Mouse (Mus musculus): ENCODE data around the gene Syncrip. TPM values are rescaled to one million over a fixed set of nuclear protein-coding genes. Genes with fewer than 3 reads are reported as not detected.
"Not testable (repeated sequence)": the region's sequence is repeated elsewhere in the genome, so short reads cannot be mapped to it uniquely, and the experiment has no call there.

Gene Syncrip
- polyA plus RNA-seq, 1 experiment from 2014 or later, result 153 TPM

DNA sequence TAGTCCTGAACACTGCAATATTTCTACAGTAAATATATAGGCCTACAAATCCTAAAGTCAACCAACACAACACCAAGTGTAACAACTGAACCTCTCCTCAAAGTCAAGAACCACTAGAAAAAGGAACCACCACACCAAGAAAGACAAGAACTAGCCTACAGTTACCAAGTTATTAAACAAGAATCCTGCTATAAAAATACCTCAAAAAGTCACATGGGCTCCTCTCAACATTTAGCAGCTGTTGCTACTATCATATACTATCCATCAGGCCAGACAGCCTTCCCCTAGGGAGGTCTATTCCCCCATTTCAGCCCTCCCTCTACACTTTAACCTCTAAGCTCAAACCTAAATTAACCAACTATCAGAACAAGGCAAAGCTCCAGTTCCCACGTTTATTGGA is 2.3 kb downstream of the Syncrip start:
- Histone ChIP-seq H3K4me1 (peaks cover 17% of the 10 kb centered on the region), H3K4me3 (replicated peaks) (peak overlapping the region; percentile 100), H3K27ac (no peak overlapping the region), H3K36me3 (replicated peaks) (peaks cover 20% of the 10 kb centered on the region), H3K4me2 (peak overlapping the region; percentile 68), H3K9ac (peak overlapping the region; percentile 99), H3K9me3 (no peaks in the 10 kb centered on the region), H3K27me3 (peaks cover 6% of the 10 kb centered on the region; the same call in 1 of the 2 replicates)
- ATAC-seq (ENCODE audit: low FRiP score), result no peak
- WGBS, result 13% methylated on average over 1 of the region's 1 CpGs

DNA sequence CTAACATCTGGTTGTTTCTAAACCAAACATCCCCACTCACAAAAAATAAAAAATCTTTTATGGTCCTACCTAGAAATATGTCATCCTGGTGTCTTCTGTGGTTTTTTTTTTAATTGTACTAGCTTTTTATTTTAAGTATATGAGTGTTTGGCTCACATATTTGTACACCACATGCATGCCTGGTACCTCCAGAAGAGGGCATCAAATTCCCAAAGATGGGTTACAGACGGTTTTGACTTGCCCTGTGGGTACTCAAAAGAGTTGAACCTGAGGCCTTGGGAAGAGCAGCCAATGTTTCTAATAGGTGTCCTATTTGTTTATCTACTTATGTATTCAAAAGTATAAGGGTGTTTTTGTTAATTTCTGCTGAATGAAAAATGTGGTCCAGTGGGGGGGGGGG is 6.2 kb downstream of the Syncrip start:
- peaks cover 44% of the 10 kb centered on the region for H3K36me3 ChIP-seq (replicated peaks)
- H3K4me3 ChIP-seq (replicated peaks), result no peak overlapping the region
- ATAC-seq (ENCODE audit: low FRiP score), result no peak
- H3K27me3 ChIP-seq, result no peaks in the 10 kb centered on the region
- no peak overlapping the region for H3K9ac ChIP-seq
- H3K4me2 ChIP-seq, result no peak overlapping the region
- no peaks in the 10 kb centered on the region for H3K9me3 ChIP-seq
- H3K27ac ChIP-seq, result no peak overlapping the region
- H3K4me1 ChIP-seq, result peaks cover 6% of the 10 kb centered on the region
- 25% methylated on average over 1 of the region's 1 CpGs for whole genome bisulfite sequencing

DNA sequence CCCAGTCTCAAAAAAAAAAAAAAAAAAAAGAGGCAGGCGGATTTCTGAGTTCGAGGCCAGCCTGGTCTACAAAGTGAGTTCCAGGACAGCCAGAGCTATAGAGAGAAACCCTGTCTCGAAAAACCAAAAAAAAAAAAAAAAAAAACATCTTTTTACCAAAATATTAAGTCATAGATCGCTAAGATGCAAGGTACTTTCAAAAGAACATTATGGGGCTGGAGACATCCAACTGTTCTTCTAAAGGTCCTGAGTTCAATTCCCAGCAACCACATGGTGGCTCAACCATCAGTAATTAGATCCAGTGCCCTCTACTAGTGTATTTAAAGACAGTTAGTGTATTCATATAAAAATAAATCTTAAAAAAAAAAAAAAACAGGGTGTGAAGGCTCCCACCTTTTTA is 21.4 kb downstream of the Syncrip start:
- 71% methylated on average over 3 of the region's 4 CpGs for WGBS
- H3K27ac ChIP-seq; ATAC-seq (ENCODE audit: low FRiP score); H3K4me3 ChIP-seq (replicated peaks); H3K9me3 ChIP-seq; H3K4me2 ChIP-seq; H3K4me1 ChIP-seq; H3K27me3 ChIP-seq; H3K9ac ChIP-seq: not testable (repeated sequence)
- H3K36me3 ChIP-seq (replicated peaks), result peaks cover 46% of the 10 kb centered on the region

DNA sequence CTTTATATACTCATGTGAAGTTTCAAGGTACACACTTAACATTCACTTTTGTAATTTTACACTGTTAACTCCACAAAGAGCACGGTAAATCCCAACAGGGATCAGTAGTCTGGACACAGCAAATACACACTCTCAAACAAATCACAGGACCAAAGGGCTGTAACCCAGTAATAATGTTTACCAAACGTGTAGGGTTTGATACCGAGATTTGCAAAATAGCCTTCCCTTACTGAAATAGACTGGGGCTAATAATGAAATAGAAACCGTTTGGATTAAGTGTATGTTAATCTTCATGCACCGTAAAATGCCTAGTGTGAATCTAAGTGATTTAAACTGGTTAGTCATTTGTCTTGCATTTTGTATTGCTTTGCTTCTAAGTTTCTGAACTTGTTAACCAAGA is 42.4 kb downstream of the Syncrip start:
- Histone ChIP-seq H3K4me3 (replicated peaks) (no peak overlapping the region), H3K36me3 (replicated peaks) (peaks cover 4% of the 10 kb centered on the region), H3K4me2 (peak overlapping the region; percentile 86; the same call in 1 of the 2 replicates), H3K27ac (no peak overlapping the region), H3K27me3 (no peaks in the 10 kb centered on the region), H3K9ac (no peak overlapping the region), H3K4me1 (peaks cover 4% of the 10 kb centered on the region; the same call in 1 of the 2 replicates), H3K9me3 (no peaks in the 10 kb centered on the region)
- 35% methylated on average over 5 of the region's 5 CpGs for WGBS
- ATAC-seq (ENCODE audit: low FRiP score), result no peak

DNA sequence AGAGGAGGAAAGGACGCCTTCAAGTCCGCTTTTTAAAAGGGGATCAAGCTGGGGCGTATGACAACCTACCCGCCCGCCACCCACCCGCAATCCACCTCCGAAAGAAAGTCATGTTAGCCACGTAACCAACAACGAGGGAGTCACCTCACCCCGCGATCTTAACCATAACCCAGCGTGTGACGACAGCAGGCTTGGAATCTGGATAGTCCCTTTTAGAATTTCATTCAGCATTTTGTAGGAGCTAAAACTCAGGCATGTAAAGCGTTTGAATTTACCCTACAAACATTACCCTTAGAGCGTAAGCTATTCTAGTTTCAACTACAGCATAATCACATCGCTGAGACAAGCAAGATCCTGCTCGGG is 43.2 kb downstream of the Syncrip start:
- H3K9ac ChIP-seq, result peak overlapping the region; percentile 80
- H3K4me2 ChIP-seq, result peak overlapping the region; percentile 86
- H3K4me3 ChIP-seq (replicated peaks), result peak overlapping the region; percentile 64
- peaks cover 4% of the 10 kb centered on the region; the same call in 1 of the 2 replicates for H3K4me1 ChIP-seq
- no peaks in the 10 kb centered on the region for H3K9me3 ChIP-seq
- H3K36me3 ChIP-seq (replicated peaks), result no peaks in the 10 kb centered on the region
- peak overlapping the region; percentile 84 for H3K27ac ChIP-seq
- peak; percentile 2; the same call in 1 of the 2 replicates for ATAC-seq (ENCODE audit: low FRiP score)
- under 1% methylated on average over 17 of the region's 17 CpGs for WGBS
- no peaks in the 10 kb centered on the region for H3K27me3 ChIP-seq

DNA sequence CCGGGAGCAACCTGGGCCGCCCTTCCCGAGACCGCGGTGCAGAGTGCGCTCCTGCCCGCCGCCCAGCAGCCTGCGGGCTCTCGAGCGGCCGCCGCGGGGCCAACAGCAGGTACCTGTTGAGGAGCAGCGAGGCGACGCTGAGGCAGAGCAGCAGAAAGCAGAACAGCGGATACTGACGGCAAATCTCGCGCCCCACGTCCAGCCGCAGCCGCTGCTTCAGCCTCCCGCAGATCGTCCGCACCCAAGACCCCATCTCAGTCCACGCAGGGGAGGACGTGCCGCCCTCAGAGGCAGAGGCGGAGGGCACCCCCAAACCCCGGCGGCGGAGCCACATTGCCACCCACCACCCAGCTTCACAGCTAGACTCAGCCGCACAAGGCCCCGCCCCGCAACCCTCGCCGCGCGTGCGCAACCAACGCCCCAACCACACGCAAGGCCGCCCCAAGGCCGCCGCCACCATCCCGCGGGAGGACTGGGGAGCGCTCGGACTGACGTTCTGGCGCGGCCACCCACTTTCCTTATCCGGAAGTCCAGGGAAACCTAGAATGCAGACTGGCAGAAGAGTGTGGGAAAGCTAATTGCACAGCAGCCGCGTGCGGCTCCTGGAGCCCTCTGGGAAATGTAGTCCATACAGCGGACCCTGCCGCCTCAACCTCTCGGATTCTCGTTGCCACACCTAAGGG is 43.7 kb downstream of the Syncrip start, which contains the start of gene Snx14:
TSS of gene Snx14 (minus strand) at position 404 of the 683 bp plus-strand sequence.
- WGBS, result under 1% methylated on average over 61 of the region's 62 CpGs
- Histone ChIP-seq H3K4me2 (peak within 1 kb of the TSS; percentile 86), H3K36me3 (replicated peaks) (no peaks in the 10 kb centered on the region), H3K9me3 (no peaks in the 10 kb centered on the region), H3K4me3 (replicated peaks) (peak within 1 kb of the TSS; percentile 64), H3K9ac (peak within 1 kb of the TSS; percentile 80), H3K4me1 (peaks cover 4% of the 10 kb centered on the region; the same call in 1 of the 2 replicates), H3K27ac (peak within 1 kb of the TSS; percentile 84), H3K27me3 (no peaks in the 10 kb centered on the region)
- ATAC-seq (ENCODE audit: low FRiP score), result peak; percentile 98

DNA sequence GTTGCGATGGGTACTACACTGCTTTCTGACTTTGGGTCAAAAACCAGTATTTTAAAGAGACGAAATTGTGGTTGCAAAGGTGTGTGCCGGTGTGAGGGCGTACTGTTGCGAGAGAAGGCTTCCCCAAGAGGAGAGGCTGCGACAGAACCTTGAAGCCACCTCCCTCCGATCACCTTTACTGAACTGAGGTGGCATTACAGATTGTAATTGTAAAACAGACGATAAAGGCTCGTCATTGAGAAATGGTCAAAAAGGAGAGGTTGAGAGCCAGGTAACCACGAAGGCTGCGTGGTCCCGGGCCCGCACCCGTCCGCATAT is 44.2 kb downstream of the Syncrip start:
- H3K4me3 ChIP-seq (replicated peaks), result peak overlapping the region; percentile 64
- peak overlapping the region; percentile 84 for H3K27ac ChIP-seq
- H3K4me1 ChIP-seq, result peaks cover 4% of the 10 kb centered on the region; the same call in 1 of the 2 replicates
- 2% methylated on average over 15 of the region's 15 CpGs for WGBS
- no peaks in the 10 kb centered on the region for H3K27me3 ChIP-seq
- no peaks in the 10 kb centered on the region for H3K9me3 ChIP-seq
- H3K36me3 ChIP-seq (replicated peaks), result no peaks in the 10 kb centered on the region
- 0 out of 2 replicates have a peak, but pooled peaks have one; percentile 1 for ATAC-seq (ENCODE audit: low FRiP score)
- peak overlapping the region; percentile 86 for H3K4me2 ChIP-seq
- H3K9ac ChIP-seq, result peak overlapping the region; percentile 80

DNA sequence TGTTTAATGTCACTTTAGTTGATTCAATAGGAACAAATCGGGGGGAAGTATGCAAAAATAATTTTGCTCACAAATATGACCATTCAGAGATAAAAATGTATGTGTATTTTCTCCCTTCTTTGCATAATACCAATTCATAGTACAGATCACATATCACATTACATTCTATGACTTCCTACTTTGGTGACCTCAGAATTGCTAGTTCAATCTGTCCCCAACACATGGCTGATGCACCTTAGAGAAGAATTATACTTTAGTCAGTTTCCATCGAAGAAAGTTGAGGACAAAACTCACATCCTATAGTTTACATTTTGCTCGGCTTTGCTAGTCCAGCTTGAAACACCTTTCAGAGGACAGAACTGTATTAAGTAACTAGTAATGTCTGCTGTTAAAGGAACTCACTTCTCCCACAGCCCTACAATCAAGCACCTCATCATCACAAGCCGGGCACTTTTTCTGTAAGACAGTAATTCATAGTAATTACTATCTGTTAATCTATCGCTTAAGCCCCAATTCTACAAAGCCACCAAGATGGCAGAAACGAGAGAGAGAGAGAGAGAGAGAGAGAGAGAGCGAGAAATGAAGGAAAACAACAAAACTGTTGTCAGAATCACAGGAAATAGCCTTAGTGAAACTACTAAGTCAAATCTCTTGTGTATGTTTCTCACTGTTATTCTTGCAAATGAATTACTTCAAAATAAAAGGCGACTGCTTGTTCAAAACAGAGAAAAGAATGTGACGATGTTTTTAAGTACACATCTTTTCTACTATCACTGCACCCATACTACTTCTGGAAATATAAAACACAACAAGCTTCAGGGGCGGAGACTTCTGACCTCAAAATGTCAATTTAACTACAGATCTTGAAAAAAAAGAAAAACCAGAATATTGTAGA is 44.8 kb downstream of the Syncrip start:
- H3K27me3 ChIP-seq, result no peaks in the 10 kb centered on the region
- H3K36me3 ChIP-seq (replicated peaks), result no peaks in the 10 kb centered on the region
- H3K4me2 ChIP-seq, result peak overlapping the region; percentile 86
- H3K9me3 ChIP-seq, result no peaks in the 10 kb centered on the region
- H3K4me3 ChIP-seq (replicated peaks), result peak overlapping the region; percentile 64
- no peak for ATAC-seq (ENCODE audit: low FRiP score)
- H3K27ac ChIP-seq, result no peak overlapping the region
- H3K9ac ChIP-seq, result peak overlapping the region; percentile 80
- peaks cover 4% of the 10 kb centered on the region; the same call in 1 of the 2 replicates for H3K4me1 ChIP-seq
- 58% methylated on average over 10 of the region's 10 CpGs for WGBS

DNA sequence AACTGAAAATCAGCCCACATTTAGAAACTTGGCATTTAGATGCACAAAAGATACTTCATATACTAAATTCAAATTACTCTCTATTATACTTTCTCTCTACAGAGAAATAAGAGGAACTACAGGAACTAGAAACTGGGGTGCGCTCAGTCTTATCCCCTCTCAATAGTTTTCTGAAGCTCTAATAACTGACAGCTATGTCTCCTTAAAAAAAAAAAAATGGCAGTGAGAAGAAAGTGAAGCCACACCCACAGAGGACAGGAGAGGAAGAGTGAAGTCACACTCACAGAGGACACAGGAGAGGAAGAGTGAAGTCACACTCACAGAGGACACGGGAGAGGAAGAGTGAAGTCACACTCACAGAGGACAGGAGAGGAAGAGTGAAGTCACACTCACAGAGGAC is 58.0 kb downstream of the Syncrip start:
- no peak for ATAC-seq (ENCODE audit: low FRiP score)
- H3K4me2 ChIP-seq, result no peak overlapping the region

DNA sequence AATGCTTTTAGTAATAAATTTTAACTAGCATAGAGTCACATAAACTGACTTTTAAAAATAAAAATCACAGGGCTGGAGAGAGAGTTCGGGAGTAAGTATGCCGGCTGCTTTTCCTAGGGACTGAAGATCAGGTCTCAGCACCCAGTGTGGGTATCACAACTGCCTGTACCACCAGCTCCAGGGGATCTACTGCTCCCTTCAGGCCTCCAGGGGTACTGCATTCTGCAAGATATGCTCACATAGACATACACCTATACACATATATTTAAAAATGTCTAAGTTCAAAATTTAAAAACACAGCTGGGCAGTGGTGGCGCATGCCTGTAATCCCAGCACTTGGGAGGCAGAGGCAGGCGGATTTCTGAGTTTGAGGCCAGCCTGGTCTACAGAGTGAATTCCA is 59.9 kb downstream of the Syncrip start:
- Histone ChIP-seq H3K4me3 (replicated peaks) (no peak overlapping the region), H3K9ac (no peak overlapping the region), H3K9me3 (no peaks in the 10 kb centered on the region), H3K4me1 (no peaks in the 10 kb centered on the region), H3K27me3 (no peaks in the 10 kb centered on the region), H3K27ac (no peak overlapping the region), H3K36me3 (replicated peaks) (peaks cover 8% of the 10 kb centered on the region), H3K4me2 (no peak overlapping the region)
- 99% methylated on average over 4 of the region's 4 CpGs for WGBS
- no peak for ATAC-seq (ENCODE audit: low FRiP score)

More for the DNA sequence above, 58.0 kb downstream of the Syncrip start:
- WGBS, result 94% methylated on average over 2 of the region's 2 CpGs
- Histone ChIP-seq H3K4me3 (replicated peaks) (no peak overlapping the region), H3K9ac (no peak overlapping the region), H3K4me1 (no peaks in the 10 kb centered on the region), H3K27me3 (no peaks in the 10 kb centered on the region), H3K36me3 (replicated peaks) (peaks cover 13% of the 10 kb centered on the region), H3K27ac (no peak overlapping the region), H3K9me3 (no peaks in the 10 kb centered on the region)

DNA sequence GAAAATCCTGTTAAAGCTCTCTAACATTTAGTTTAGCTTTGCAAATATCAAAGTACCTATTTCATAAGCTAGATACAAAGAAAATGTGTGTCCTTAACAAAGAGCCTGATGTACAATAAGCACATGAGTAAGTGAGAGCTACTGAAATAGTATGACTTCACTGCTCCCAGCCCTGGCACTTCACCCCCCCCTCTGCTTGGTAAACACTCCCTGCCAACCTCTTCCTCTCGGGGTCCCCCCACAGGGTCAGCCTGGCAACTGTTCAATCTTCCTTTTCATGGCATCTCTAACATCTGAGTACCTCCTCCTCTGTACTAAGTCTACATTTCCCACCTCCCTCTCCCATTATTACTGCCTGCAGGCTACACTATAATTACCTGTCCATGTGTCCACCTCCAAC is 65.6 kb downstream of the Syncrip start:
- H3K9me3 ChIP-seq, result no peaks in the 10 kb centered on the region
- H3K4me1 ChIP-seq, result no peaks in the 10 kb centered on the region
- no peak overlapping the region for H3K4me2 ChIP-seq
- H3K36me3 ChIP-seq (replicated peaks), result peaks cover 3% of the 10 kb centered on the region
- no peak overlapping the region for H3K4me3 ChIP-seq (replicated peaks)
- no peak for ATAC-seq (ENCODE audit: low FRiP score)
- no peak overlapping the region for H3K9ac ChIP-seq
- WGBS, result 100% methylated on average over 1 of the region's 1 CpGs
- no peaks in the 10 kb centered on the region for H3K27me3 ChIP-seq
- no peak overlapping the region for H3K27ac ChIP-seq

DNA sequence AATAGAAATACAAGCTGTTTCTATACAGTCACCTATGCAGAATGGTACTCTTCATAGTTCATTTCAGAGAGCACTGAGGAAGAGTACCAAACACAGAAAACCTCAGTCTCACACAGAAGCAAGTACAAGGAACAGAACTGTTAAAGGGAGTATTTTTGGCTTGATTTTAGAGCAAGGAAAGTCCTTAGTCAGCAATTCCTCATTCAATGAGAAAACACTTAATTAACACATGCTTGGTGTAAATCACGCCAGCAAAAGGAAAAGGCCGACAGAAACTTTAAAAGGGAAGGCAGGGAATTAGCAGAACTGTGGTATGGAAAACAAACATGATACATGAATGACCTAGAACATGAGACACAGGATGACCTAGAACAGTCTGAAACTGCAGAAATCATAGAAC is 72.4 kb downstream of the Syncrip start:
- peaks cover 8% of the 10 kb centered on the region for H3K36me3 ChIP-seq (replicated peaks)
- no peaks in the 10 kb centered on the region for H3K27me3 ChIP-seq
- no peak overlapping the region for H3K4me3 ChIP-seq (replicated peaks)
- no peaks in the 10 kb centered on the region for H3K9me3 ChIP-seq
- WGBS, result 82% methylated on average over 2 of the region's 2 CpGs
- H3K9ac ChIP-seq, result no peak overlapping the region
- no peak overlapping the region for H3K27ac ChIP-seq
- H3K4me1 ChIP-seq, result no peaks in the 10 kb centered on the region
- no peak for ATAC-seq (ENCODE audit: low FRiP score)
- H3K4me2 ChIP-seq, result no peak overlapping the region

All from forebrain, embryonic 12.5 days (tissue).